Mouse (Mus musculus) heart, postnatal 0 days (tissue): ENCODE measurements around the gene AC124502.3. TPM values are rescaled to one million over a fixed set of nuclear protein-coding genes. Genes with fewer than 3 reads are reported as not detected.

Source experiments
- ATAC-seq: fragments of 200-750 bp; cut with Nextera tagmentation; 2 replicates; pipeline ENCODE4 v1.8.0; 2017; ENCODE audit warnings: low read depth, moderate number of reproducible peaks, moderate library complexity; ENCODE audit not compliant: insufficient read depth
- DNase-seq: peaks from one replicate; pipeline ENCODE4 v3.0.0-alpha.2; 2016; ENCODE audit warnings: low spot score
- H3K27ac ChIP-seq: fragments of 300-500 bp; sonication (generic); 2 replicates; pipeline ENCODE4 v1.5.1; 2014; ENCODE audit warnings: low read depth, mild to moderate bottlenecking
- H3K27me3 ChIP-seq: fragments of 300-500 bp; sonication (generic); 2 replicates; pipeline ENCODE4 v1.6.1; 2014; ENCODE audit warnings: low read length, mixed read lengths; ENCODE audit not compliant: control insufficient read depth, insufficient read depth
- H3K36me3 ChIP-seq: fragments of 300-500 bp; sonication (generic); replicated peaks from 2 replicates; pipeline ENCODE4 v1.6.1; 2014; ENCODE audit warnings: low read length, mixed read lengths; ENCODE audit not compliant: control insufficient read depth, insufficient read depth
- H3K4me1 ChIP-seq: fragments of 300-500 bp; sonication (generic); 2 replicates; pipeline ENCODE4 v1.6.1; 2014; ENCODE audit warnings: antibody characterized with exemption; ENCODE audit not compliant: control insufficient read depth, insufficient read depth
- H3K4me2 ChIP-seq: fragments of 300-500 bp; sonication (generic); 2 replicates; pipeline ENCODE4 v1.6.1; 2014; ENCODE audit warnings: low read depth, mild to moderate bottlenecking, low read length, moderate library complexity
- H3K4me3 ChIP-seq: fragments of 300-500 bp; sonication (generic); 2 replicates; pipeline ENCODE4 v1.5.1; 2014; ENCODE audit warnings: low read depth, low read length
- H3K9ac ChIP-seq: fragments of 300-500 bp; sonication (generic); replicated peaks from 2 replicates; pipeline ENCODE4 v1.6.1; 2014; ENCODE audit warnings: low read depth, low read length, mixed read lengths
- H3K9me3 ChIP-seq: fragments of 300-500 bp; sonication (generic); replicated peaks from 2 replicates; pipeline ENCODE4 v1.6.1; 2016; ENCODE audit warnings: low read length; ENCODE audit not compliant: control insufficient read depth
- CTCF ChIP-seq: IDR thresholded peaks from 2 replicates; pipeline ENCODE4 v1.5.1; 2016; ENCODE audit warnings: antibody characterized with exemption, control low read depth, low read depth
- EP300 ChIP-seq: IDR thresholded peaks from 2 replicates; pipeline ENCODE4 v1.6.1; 2016; ENCODE audit warnings: antibody characterized with exemption, low read depth
- WGBS: fragments of 180-500 bp; shearing (Covaris S2); extraction: QIAGEN DNeasy Blood & Tissue Kit; methylation state at CpG from one replicate; pipeline ENCODE4 v1.1.7; 2014; 5-methylcytosine and 5-hydroxymethylcytosine counted together
- polyA plus RNA-seq: library from polyadenylated mRNA; unstranded; fragments of >200 nt; fragmentation: Nextera tagmentation; extraction: Ambion mirVana; gene quantifications from 2 replicates; pipeline ENCODE4 v1.2.1, GENCODE M21; 2015
- total RNA-seq: library from RNA; depleted of rRNA; stranded (reverse); fragments of >200 nt; gene quantifications from 2 replicates; pipeline ENCODE4 v1.2.3, GENCODE M21; 2014; ENCODE audit warnings: low replicate concordance

Gene AC124502.3
- total and polyA plus RNA-seq, 2 experiments from 2014 or later = 1.4 TPM; not detected in 1

GRCm38 (mm10) chr19:5062041-5062440, 23.4 kb downstream of the AC124502.3 start:
- no peak overlapping the region for H3K4me2 ChIP-seq
- no peak overlapping the region for H3K4me3 ChIP-seq
- H3K9ac ChIP-seq = no peak overlapping the region
- no peaks in the 10 kb centered on the region for H3K9me3 ChIP-seq
- ATAC-seq (no peak), DNase-seq (no peak)
- no peak for TF ChIP-seq CTCF
- TF ChIP-seq EP300 = no peak
- peaks cover 4% of the 10 kb centered on the region; the same call in 1 of the 2 replicates for H3K27me3 ChIP-seq
- 75% methylated on average over 5 of the region's 5 CpGs for WGBS
- no peak overlapping the region for H3K27ac ChIP-seq
- H3K4me1 ChIP-seq = peaks cover 19% of the 10 kb centered on the region
- no peaks in the 10 kb centered on the region for H3K36me3 ChIP-seq

GRCm38 (mm10) chr19:5062446-5062845, 23.8 kb downstream of the AC124502.3 start:
- Histone ChIP-seq H3K9me3 (no peaks in the 10 kb centered on the region), H3K4me3 (no peak overlapping the region), H3K36me3 (no peaks in the 10 kb centered on the region), H3K4me2 (no peak overlapping the region), H3K4me1 (peaks cover 24% of the 10 kb centered on the region), H3K27me3 (peaks cover 6% of the 10 kb centered on the region; the same call in 1 of the 2 replicates), H3K9ac (no peak overlapping the region), H3K27ac (no peak overlapping the region)
- ATAC-seq (no peak), DNase-seq (no peak)
- 58% methylated on average over 6 of the region's 6 CpGs for WGBS
- no peak for TF ChIP-seq EP300

- Histone ChIP-seq H3K4me1 (peaks cover 20% of the 10 kb centered on the region), H3K9ac (no peak overlapping the region)
Observed at GRCm38 (mm10) chr19:5065104-5065503, 26.4 kb downstream of the AC124502.3 start.

GRCm38 (mm10) chr19:5067040-5067799, 28.5 kb downstream of the AC124502.3 start:
- DNase-seq (no peak), ATAC-seq (no peak)
- H3K9me3 ChIP-seq = no peaks in the 10 kb centered on the region
- H3K4me2 ChIP-seq = peak overlapping the region; percentile 89
- H3K4me1 ChIP-seq = peaks cover 21% of the 10 kb centered on the region
- H3K36me3 ChIP-seq = no peaks in the 10 kb centered on the region
- WGBS = 10% methylated on average over 15 of the region's 15 CpGs
- 0 out of 2 replicates have a peak overlapping the region, but pooled peaks have one; percentile 56 for H3K9ac ChIP-seq
- peak overlapping the region; percentile 53 for H3K4me3 ChIP-seq
- peak overlapping the region; percentile 66 for H3K27ac ChIP-seq
- no peak for TF ChIP-seq CTCF
- TF ChIP-seq EP300 = no peak
- H3K27me3 ChIP-seq = peaks cover 38% of the 10 kb centered on the region

More at GRCm38 (mm10) chr19:5065104-5065503, 26.4 kb downstream of the AC124502.3 start:
- ATAC-seq (no peak), DNase-seq (no peak)
- Histone ChIP-seq H3K36me3 (no peaks in the 10 kb centered on the region), H3K27ac (no peak overlapping the region), H3K4me2 (no peak overlapping the region), H3K4me3 (no peak overlapping the region), H3K27me3 (peaks cover 27% of the 10 kb centered on the region), H3K9me3 (no peaks in the 10 kb centered on the region)
- TF ChIP-seq CTCF (no peak), EP300 (no peak)
- WGBS = 46% methylated on average over 7 of the region's 7 CpGs

- ATAC-seq (peak; percentile 70), DNase-seq (peak; percentile 74)
- H3K9me3 ChIP-seq = no peaks in the 10 kb centered on the region
- peak within 1 kb of the TSS; percentile 53 for H3K4me3 ChIP-seq
- no peak for TF ChIP-seq CTCF
- no peak for TF ChIP-seq EP300
- 2% methylated on average over 53 of the region's 56 CpGs for WGBS
- no peaks in the 10 kb centered on the region for H3K36me3 ChIP-seq
- H3K4me2 ChIP-seq = peak within 1 kb of the TSS; percentile 89
- H3K27me3 ChIP-seq = peaks cover 38% of the 10 kb centered on the region
- H3K27ac ChIP-seq = peak within 1 kb of the TSS; percentile 66
- H3K4me1 ChIP-seq = peaks cover 21% of the 10 kb centered on the region
- H3K9ac ChIP-seq = peak within 1 kb of the TSS; percentile 56
Observed at GRCm38 (mm10) chr19:5067867-5068569, 29.3 kb downstream of the AC124502.3 start, which contains the start of gene Cd248. Cd248 (plus strand) TSS chr19:5068078.
